ENCODE assay signal across 9 mouse cellular contexts in genomic region chr9:120054545-120055277, GRCm38 (mm10). TPM values are rescaled to one million over a fixed set of nuclear protein-coding genes. Genes with fewer than 3 reads are reported as not detected.
DNase-seq lines count a peak whose midpoint lies in the region; ATAC-seq and TF ChIP-seq lines count a peak whose summit lies in the region.
"Had no signal": no experiment of that assay in that cellular context is flagged by ENCODE, and none has a peak within 500 bp of the region (broad histone marks: within the 10 kb centered on the region; RNA-seq: fewer than 3 reads in every experiment).

No protein-coding gene starts in this region.

- H3K27ac ChIP-seq in lung, postnatal 0 days (ENCODE audit: low read length), result no peak overlapping the region
- H3K27ac ChIP-seq in intestine, embryonic 16.5 days (ENCODE audit: low read length), result no peak overlapping the region

- TF ChIP-seq EP300 in lung, postnatal 0 days (IDR thresholded peaks at IDR 0.05), result no peak

- no peaks in the 10 kb centered on the region for H3K9me3 ChIP-seq in lung, postnatal 0 days (ENCODE audit: low read length)
- no peaks in the 10 kb centered on the region for H3K9me3 ChIP-seq in intestine, embryonic 16.5 days (ENCODE audit: control insufficient read depth, low read length)

- ATAC-seq in cerebellum, adult (ENCODE audit: insufficient number of reproducible peaks, low FRiP score, low TSS enrichment), result peak; percentile 45; the same call in 1 of the 2 replicates
- peak; percentile 5; the same call in 1 of the 2 replicates for ATAC-seq in lung, postnatal 0 days
- no peak for ATAC-seq in intestine, embryonic 16.5 days

- 51% methylated on average over 8 of the region's 8 CpGs for WGBS in lung, postnatal 0 days
- WGBS in intestine, embryonic 16.5 days, result 49% methylated on average over 8 of the region's 8 CpGs

- H3K4me1 ChIP-seq in lung, postnatal 0 days (ENCODE audit: insufficient read depth, low read depth, low read length), result no peaks in the 10 kb centered on the region
- H3K4me1 ChIP-seq in intestine, embryonic 16.5 days (ENCODE audit: control insufficient read depth, insufficient read depth, low read length), result no peaks in the 10 kb centered on the region

- no peaks in the 10 kb centered on the region for H3K36me3 ChIP-seq in lung, postnatal 0 days (ENCODE audit: insufficient read depth, low read length)
- no peaks in the 10 kb centered on the region for H3K36me3 ChIP-seq in intestine, embryonic 16.5 days (ENCODE audit: control insufficient read depth, insufficient read depth, low read length)

- no peak overlapping the region for H3K4me2 ChIP-seq in lung, postnatal 0 days (replicated peaks; ENCODE audit: low read depth, low read length)
- no peak overlapping the region for H3K4me2 ChIP-seq in intestine, embryonic 16.5 days (ENCODE audit: low read depth, low read length)

- H3K9ac ChIP-seq in lung, postnatal 0 days (replicated peaks; ENCODE audit: low read depth), result no peak overlapping the region
- H3K9ac ChIP-seq in intestine, embryonic 16.5 days (ENCODE audit: low read depth, low read length), result no peak overlapping the region

- TF ChIP-seq CTCF in lung, postnatal 0 days (IDR thresholded peaks at IDR 0.05), result no peak

- no peak overlapping the region for H3K4me3 ChIP-seq in lung, postnatal 0 days (ENCODE audit: low read depth, low read length)
- no peak overlapping the region for H3K4me3 ChIP-seq in intestine, embryonic 16.5 days (ENCODE audit: low read length)

- no peak for DNase-seq in cerebellum, postnatal 36 days
- DNase-seq in lung, postnatal 0 days (ENCODE audit: low spot score), result peak; percentile 23
- DNase-seq in lung, postnatal 14 days, result no peak
- DNase-seq in induced T-regulatory cell, adult 2 months (ENCODE audit: low read depth), result peak; percentile 92
- peak; percentile 77 to 81 for DNase-seq in natural killer cell, adult 2 months (ENCODE audit: low spot score in 2 of 2)
- no peak for DNase-seq in gastrocnemius, postnatal 25 days

- no peaks in the 10 kb centered on the region for H3K27me3 ChIP-seq in lung, postnatal 0 days (replicated peaks; ENCODE audit: insufficient read depth, low read length)
- no peaks in the 10 kb centered on the region for H3K27me3 ChIP-seq in intestine, embryonic 16.5 days (replicated peaks; ENCODE audit: control insufficient read depth, insufficient read depth, low read length)

RNA-seq across cellular contexts. Expression of gene Cx3cr1, which starts 15.0 kb away (rescaled TPM):
- polyA plus RNA-seq in lung, postnatal 0 days (2015; fragmentation: Nextera tagmentation; extraction: Ambion mirVana), result 8.0 and 9.3 TPM in 2 replicates
- total RNA-seq in gastrocnemius, postnatal 25 days (2021), result under 1 TPM; 0.24 to 0.61 TPM
- 8.3 and 9.2 TPM in 2 replicates for polyA plus RNA-seq in intestine, embryonic 16.5 days (2015; fragmentation: Nextera tagmentation; extraction: Ambion mirVana)

RNA-seq across cellular contexts. Expression of gene Xirp1, which starts 31.3 kb away (rescaled TPM):
- polyA plus RNA-seq in lung, postnatal 0 days (2015; fragmentation: Nextera tagmentation; extraction: Ambion mirVana), result 0.21 and 0.35 TPM in 2 replicates
- total RNA-seq in gastrocnemius, postnatal 25 days (2021), result 100 to 1,000 TPM; 105 to 112 TPM
- polyA plus RNA-seq in intestine, embryonic 16.5 days (2015; fragmentation: Nextera tagmentation; extraction: Ambion mirVana), result 0.06 and 0.07 TPM in 2 replicates

RNA-seq across cellular contexts. Expression of gene Ccr8, which starts 37.2 kb away (rescaled TPM):
- 0.23 TPM in 2 replicates for polyA plus RNA-seq in lung, postnatal 0 days (2015; fragmentation: Nextera tagmentation; extraction: Ambion mirVana)
- not detected for total RNA-seq in gastrocnemius, postnatal 25 days (2021)
- 0.70 and 0.72 TPM in 2 replicates for polyA plus RNA-seq in intestine, embryonic 16.5 days (2015; fragmentation: Nextera tagmentation; extraction: Ambion mirVana)
- total RNA-seq: layer of hippocampus, postnatal 14 days had no signal

RNA-seq across cellular contexts. Expression of gene Slc25a38, which starts 55.5 kb away (rescaled TPM):
- 20.0 and 20.9 TPM in 2 replicates for polyA plus RNA-seq in lung, postnatal 0 days (2015; fragmentation: Nextera tagmentation; extraction: Ambion mirVana)
- total RNA-seq in gastrocnemius, postnatal 25 days (2021), result 10 to 100 TPM; 10.1 to 10.4 TPM
- 24.3 and 28.9 TPM in 2 replicates for polyA plus RNA-seq in intestine, embryonic 16.5 days (2015; fragmentation: Nextera tagmentation; extraction: Ambion mirVana)

Comparison
In these comparisons a context has a peak if more than half of its experiments do, and no peak if none do; other contexts are left out.
1. DNase-seq: peak in lung, postnatal 0 days (single experiment), induced T-regulatory cell, adult 2 months (single experiment) and natural killer cell, adult 2 months (2 of 2); none in cerebellum, postnatal 36 days (0 of 2), lung, postnatal 14 days (single experiment) and gastrocnemius, postnatal 25 days (single experiment).